Mouse (Mus musculus) left cerebral cortex, postnatal 14 days (tissue): Measurements from ENCODE around the gene Gtf2ird1. TPM values are rescaled to one million over a fixed set of nuclear protein-coding genes. Genes with fewer than 3 reads are reported as not detected.
A peak's percentile ranks its signal among the peaks of the same experiment; 100 is the strongest.

ENCODE experiments used
- DNase-seq, 2 experiments: peaks; one replicate each; pipeline ENCODE4 v3.0.0; 2021 to 2022; ENCODE audit warnings: low spot score in 2 of 2, mixed read lengths in 1 of 2
- intact Hi-C: fragments of 180-260 bp; cut with DNase I; formaldehyde crosslinking; loops from one replicate; pipeline ENCODE4 v1.15.1; 2025
- long read RNA-seq, 2 experiments: library from polyadenylated mRNA; stranded (forward); transcript quantifications; one replicate each; pipeline ENCODE4 v2.0.0; 2021
- total RNA-seq, 2 experiments: library from RNA; stranded (reverse); gene quantifications; 2 replicates each; pipeline ENCODE4 v1.2.3; 2021

Gtf2ird1 gene
- 10 to 100 TPM; 36.4 to 43.8 TPM for total RNA-seq
- long read RNA-seq, experiment 1, partial matches to known transcripts = 12 of 23 reads
- long read RNA-seq, experiment 1, other reads (novel, unspliced or antisense) = 3 of 23 reads
- long read RNA-seq, experiment 2, partial matches to known transcripts = 14 of 25 reads
- long read RNA-seq, experiment 2, other reads (novel, unspliced or antisense) = 5 of 25 reads

DNA sequence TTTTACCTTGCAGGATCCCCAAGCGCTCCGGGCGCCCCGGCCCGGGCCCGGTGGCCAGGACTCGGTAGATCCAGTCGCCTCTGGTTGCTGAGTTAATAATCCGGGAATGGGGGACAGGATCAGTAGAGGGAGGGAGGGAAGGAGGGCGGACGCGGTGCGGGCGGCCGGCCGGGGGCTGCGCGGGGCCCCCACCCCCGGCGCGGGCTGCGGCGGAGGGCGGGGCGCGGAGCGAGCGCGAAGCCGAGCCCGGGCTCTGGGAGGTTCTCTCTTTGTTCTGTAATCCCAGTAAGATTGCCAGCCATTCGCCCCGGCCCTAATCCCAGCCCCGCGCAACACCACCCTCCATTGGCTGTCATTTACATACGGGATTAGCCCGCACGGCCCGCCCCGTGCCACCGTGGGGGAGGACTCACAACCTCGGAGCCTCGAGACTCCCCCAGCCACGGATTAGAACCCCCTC lies at the start of gene Gtf2ird1:
Gene Gtf2ird1 (minus strand): TSS at position 214 of the 460 bp plus-strand sequence.
- peak; percentile 76 to 90 for DNase-seq

DNA sequence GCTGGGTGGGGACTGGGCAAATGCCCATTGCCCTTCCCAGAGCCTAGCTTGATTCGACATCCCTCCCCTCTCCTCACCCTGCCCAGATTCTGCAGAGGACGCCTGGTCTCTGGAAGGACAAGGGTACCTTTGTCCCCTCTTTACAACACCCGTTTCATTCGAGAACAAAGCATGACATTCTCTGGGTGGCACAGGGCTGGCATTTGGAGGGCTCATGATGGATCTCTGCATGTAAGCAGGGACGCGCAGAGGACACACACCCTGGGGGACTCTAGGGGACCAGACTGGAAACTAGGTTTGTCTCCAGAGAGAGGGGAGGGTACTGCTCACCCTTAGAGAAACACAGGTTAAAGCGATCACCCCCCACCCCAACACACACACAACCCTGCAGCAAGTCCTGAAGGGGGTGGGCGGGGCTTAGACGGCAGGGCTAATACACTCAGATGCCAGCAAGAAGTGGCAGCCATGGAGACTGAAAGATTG lies 49.3 kb upstream of the Gtf2ird1 start:
- DNase-seq = peak in 1 of 2 experiments; percentile 57
- intact Hi-C loops = loop anchor here (5.0 kb wide), 2 partner anchors 41 to 76 kb away; partner anchors contain the start of gene Rfc2

More for the DNA sequence above, at the start of gene Gtf2ird1:
- intact Hi-C loops = no loop called here

DNA sequence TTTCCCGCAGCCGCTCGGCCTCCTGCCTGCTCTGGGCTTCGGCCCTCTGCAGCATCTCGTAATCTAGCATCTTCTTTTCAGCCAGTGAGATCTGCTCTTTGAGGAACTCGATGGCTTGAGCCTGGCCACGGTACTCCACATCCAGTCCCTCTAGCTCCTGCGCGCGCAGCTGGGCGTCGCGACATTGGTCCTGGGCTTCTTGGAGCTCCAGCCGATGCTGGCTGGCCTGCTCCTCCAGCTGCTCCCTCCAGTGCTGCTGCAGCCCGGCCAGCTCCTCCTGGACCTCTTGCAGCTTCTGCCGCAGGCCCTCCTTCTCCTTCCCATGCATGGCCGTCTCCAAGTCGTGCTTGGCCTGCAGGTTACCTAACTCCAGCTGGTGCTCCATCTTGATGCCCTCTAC lies 46.1 kb upstream of the Gtf2ird1 start:
- intact Hi-C loops = no loop called here
- no peak for DNase-seq

DNA sequence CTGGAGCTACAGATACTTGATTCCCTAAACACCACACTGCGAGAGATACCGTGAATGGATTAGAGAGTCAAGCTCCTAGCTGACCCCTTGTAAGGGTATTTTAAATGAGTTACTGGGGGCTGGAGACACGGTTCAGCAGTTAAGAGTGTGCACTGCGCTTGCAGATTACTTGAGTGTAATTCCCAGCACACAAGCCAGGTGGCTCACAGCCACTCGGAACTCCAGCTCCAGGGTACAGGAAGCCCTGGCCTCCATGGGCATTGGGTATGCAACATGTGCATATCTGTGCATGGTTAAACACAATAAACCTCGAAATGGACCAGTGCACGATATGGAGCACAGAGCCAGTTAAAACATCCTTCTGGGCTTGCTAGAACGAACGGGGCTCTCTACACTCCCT lies 44.9 kb upstream of the Gtf2ird1 start:
- no peak for DNase-seq
- intact Hi-C loops = no loop called here

DNA sequence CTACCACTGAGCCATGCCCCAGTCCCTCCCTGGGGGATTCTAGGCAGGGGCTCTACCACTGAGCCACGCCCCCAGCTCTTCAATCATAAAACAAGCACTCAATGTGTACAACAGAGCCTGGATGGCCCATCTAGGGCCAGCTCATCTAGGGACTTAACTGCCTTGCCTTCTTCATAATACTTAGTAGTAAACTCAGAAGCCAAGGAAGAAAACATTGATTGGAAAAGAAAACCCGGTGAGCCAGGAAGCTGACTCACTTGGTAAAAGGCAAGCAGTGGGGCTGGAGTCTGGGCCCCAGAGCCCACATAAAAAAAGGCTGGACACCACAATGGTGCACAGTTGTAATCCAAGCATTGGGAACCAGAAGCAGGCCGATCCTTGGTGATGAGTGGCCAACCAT lies 44.2 kb upstream of the Gtf2ird1 start:
- intact Hi-C loops = no loop called here
- DNase-seq = no peak

DNA sequence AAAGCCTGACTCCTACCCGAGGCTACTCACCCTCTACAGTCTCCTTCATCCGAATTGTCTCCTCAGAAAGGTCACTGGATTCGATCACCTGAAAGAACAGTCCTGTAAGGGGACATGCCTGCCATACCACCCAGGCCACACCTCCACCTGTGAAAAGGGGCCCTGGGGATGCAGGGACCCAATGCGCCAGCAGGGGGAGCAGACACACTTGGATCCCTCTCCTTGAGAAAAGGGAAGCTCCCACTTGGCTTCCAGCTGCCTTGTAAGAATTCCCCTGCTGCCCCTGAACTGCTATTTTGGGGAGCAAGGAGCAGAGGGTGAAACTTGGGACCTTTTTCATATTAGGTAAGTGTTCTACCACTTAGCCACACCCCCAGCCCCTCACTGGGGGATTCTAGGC lies 43.5 kb upstream of the Gtf2ird1 start:
- DNase-seq = peak in 1 of 2 experiments; percentile 70
- intact Hi-C loops = no loop called here

DNA sequence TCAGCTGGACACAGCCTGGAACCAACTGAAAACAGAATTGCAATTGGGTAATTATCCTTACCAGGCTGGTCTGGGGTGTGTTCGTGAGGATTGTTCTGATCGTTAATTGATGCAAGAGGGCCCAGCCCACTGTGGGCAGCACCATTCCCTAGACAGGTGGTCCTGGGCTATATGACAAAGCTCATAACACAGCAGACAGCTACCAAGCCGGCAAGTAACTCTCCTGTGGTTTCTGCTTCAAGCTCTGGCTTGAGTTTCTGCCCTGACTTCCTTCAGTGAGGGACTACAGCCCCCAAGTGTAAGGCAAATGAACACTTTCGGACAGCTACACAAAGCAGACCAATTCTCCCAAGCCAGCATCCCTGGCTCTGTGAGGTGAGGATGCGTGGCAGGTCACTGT lies 40.5 kb upstream of the Gtf2ird1 start:
- DNase-seq = no peak
- intact Hi-C loops = loop anchor here (10.0 kb wide), 1 partner anchor 408 kb away; the partner anchor contains the start of gene Tmem270

DNA sequence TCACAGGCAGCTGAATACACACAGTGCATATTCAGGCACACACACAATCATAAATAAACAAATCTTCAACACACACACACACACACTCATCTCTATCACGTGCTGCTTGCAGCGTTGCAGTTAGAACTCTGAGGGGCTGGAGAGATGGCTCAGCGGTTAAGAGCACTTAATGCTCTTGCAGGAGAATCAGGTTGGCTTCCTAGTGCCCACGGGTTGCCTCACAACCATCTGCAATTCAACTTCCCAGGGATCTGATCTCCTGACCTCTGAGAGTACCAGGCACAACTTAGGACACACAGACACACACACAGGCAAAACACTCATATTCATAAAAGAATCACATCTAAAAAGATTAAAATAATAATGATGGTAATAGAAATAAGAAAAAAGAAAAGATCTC lies 39.3 kb upstream of the Gtf2ird1 start:
- intact Hi-C loops = loop anchor here (2.0 to 10.0 kb wide), 2 partner anchors 87 to 409 kb away; partner anchors contain the start of gene Tmem270
- DNase-seq = no peak

DNA sequence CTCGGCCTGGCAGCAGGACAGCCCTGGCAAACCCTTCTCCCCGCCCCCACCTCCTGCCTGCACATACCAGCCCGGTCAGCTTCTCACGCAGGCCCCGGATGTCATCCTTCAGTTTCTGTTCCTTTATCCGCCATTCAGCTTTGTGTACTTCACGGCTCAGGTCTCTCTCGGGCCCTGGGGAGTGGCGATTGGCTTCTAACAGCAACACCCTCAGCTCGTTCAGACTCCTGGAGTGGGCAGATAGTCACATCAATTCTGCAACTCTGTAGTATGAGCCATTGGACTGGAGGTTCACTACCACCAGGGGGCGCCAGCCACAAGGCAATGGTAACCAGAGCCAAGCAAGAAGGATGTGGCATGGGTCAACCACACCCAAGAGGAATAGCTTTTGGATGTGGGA lies 37.6 kb upstream of the Gtf2ird1 start:
- intact Hi-C loops = loop anchor here (2.0 to 10.0 kb wide), 3 partner anchors 89 to 411 kb away; partner anchors contain the start of gene Tmem270
- DNase-seq = peak; percentile 93 to 95

DNA sequence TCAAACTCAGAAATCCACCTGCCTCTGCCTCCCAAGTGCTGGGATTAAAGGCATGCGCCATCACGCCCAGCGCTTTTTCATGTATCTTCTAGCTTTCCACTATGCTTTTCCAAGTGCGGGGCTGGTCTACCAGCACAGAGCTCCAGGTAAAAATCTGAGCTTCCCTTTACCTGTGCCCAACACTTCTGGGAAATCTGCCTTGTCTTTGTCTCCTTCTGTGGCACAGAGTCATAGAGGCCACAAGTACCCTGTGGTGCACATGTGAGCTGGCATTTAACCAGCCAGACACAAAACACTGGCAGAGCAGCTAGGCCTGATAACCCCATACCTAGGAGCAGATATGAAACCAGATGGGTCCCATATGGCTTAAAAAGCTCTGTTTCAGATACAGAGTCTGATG lies 36.4 kb upstream of the Gtf2ird1 start:
- DNase-seq = no peak
- intact Hi-C loops = loop anchor here (5.0 to 10.0 kb wide), 2 partner anchors 209 to 412 kb away; partner anchors contain the start of gene Tmem270

DNA sequence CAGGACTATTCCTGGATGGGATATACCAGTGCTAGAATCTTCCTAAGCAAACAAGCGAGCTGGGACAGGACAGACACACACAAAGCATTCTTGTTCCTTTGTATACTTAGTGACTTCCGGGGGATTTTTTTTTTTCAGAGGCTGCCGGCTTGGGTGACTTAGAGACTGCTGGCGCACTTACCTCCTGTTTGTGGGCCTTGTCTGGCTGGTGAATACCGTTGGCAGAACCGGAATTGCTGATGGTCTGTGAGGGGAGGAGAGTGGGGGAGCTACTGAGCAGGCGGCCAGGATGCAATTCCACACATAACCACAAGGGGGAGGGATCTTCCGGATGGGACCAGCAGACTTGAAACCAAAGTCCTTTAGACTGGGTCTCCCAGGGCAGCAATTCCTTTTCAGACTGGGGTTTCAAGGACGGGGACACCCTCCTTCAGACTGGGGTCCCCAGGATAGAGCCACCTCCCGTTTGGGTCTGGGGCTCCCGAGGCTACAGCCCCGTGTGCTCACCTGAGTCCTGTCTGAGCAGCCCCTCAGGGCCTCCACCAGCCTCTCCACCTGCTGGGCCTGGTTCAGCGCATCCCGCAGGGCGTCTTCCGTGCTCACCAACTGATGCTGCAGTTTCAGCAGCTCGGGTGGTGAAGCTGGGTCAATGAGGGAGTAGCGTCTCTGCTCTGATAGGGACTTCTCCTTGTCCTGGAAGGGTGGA lies 35.3 kb upstream of the Gtf2ird1 start:
- DNase-seq = peak; percentile 90 to 91
- intact Hi-C loops = loop anchor here (5.0 to 10.0 kb wide), 2 partner anchors 210 to 413 kb away; partner anchors contain the start of gene Tmem270

DNA sequence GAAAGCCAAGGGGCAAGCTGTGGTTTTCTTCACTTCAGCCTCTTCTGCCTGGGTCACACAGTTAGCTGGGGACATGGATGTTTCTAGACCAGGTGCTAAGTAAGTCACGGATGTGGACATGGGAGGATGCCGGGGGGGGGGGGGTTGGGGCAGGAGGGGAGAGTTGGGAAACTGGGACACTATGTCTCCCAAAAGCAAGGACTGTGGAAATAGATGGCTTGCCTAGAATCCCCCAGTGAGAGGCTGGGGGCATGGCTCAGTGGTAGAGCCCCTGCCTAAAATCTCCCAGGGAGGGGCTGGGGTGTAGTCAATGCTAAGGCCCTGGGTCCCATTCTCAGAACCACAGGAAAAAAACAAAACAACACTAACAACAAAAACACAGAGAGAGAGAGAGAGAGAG lies 34.7 kb upstream of the Gtf2ird1 start:
- no peak for DNase-seq
- intact Hi-C loops = loop anchor here (5.0 to 10.0 kb wide), 2 partner anchors 211 to 414 kb away; partner anchors contain the start of gene Tmem270

DNA sequence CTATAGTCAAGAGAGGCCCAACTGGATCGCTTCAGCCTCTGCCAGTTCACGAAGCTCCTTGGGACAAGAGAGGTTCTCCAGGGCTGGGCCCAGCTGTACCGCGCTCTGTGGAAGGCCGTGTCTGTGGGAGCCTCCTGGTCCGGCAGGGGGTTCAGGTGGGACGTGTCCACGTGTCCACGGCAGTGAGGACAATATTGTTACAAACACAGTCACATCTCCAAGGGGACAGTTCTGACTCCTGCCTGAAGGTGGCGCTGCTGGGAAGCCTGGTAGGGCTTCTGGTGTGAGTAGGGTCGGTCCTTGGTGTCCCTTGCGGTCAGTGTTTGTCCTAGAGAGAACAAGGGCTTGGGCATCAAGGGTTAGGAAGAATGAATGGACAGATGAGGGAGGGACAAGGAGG lies 33.9 kb upstream of the Gtf2ird1 start:
- intact Hi-C loops = loop anchor here (5.0 to 10.0 kb wide), 2 partner anchors 212 to 414 kb away; partner anchors contain the start of gene Tmem270
- DNase-seq = no peak

DNA sequence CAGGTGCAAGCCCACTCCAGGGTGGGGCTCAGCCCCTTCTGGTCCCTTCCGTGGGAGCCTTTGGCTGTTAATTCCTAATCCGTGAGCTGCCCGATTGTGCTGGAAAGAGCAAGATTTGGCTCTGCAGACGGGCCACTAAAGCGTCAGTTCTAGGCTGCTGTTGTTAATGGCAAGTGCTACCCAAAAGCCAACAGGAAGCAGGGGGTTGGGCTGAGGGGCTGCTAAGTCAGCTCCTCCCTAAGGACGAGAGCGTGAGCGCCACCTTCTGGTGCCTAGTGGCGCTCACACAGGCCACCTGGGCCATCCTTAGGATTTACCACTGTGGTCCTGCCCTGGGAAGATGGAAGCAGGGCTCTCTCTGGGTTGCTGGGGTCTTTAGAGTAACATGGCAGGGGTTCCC lies 33.1 kb upstream of the Gtf2ird1 start:
- DNase-seq = peak in 1 of 2 experiments; percentile 51
- intact Hi-C loops = loop anchor here (5.0 kb wide), 1 partner anchor 117 kb away; no protein-coding TSS in a partner anchor

DNA sequence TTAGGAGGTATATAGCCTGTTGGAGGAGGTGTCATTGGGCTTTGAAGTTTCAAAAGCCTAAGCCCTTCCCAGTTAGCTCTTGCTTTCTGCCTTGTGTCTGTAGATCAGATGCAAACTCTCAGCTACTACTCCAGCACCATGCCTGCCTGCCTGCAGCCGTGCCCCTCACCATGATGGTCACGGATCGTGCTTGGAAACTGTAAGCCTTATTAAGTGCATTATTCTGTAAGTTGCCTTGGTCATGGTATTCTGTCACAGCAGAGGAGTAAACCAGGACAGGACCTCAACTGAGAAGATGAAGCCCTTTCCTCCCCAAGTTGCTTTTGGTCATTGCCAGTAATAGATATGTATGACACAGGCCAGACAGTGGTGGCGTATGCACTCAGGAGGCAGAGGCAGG lies 32.1 kb upstream of the Gtf2ird1 start:
- intact Hi-C loops = loop anchor here (5.0 kb wide), 1 partner anchor 116 kb away; no protein-coding TSS in a partner anchor
- no peak for DNase-seq

DNA sequence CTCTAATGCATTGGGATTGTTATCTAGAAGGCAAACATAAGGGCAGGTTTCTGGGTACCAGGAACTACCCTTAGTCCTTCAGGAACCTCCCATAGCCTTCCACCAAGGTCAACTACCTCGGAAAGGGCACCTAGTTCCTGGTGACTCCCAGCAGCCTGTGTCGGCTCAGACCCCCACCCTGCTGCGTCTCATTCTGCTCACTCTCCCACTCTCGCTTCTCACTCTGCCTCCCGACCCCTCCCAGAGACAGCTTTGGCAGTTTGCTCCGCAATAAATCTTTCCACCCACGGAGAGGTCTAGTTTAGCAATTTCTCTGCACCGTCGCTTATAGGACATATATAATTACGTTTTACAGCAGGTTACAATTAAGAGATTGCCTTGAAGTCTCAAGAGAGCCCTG lies 31.5 kb upstream of the Gtf2ird1 start:
- intact Hi-C loops = loop anchor here (5.0 kb wide), 1 partner anchor 116 kb away; no protein-coding TSS in a partner anchor
- no peak for DNase-seq

DNA sequence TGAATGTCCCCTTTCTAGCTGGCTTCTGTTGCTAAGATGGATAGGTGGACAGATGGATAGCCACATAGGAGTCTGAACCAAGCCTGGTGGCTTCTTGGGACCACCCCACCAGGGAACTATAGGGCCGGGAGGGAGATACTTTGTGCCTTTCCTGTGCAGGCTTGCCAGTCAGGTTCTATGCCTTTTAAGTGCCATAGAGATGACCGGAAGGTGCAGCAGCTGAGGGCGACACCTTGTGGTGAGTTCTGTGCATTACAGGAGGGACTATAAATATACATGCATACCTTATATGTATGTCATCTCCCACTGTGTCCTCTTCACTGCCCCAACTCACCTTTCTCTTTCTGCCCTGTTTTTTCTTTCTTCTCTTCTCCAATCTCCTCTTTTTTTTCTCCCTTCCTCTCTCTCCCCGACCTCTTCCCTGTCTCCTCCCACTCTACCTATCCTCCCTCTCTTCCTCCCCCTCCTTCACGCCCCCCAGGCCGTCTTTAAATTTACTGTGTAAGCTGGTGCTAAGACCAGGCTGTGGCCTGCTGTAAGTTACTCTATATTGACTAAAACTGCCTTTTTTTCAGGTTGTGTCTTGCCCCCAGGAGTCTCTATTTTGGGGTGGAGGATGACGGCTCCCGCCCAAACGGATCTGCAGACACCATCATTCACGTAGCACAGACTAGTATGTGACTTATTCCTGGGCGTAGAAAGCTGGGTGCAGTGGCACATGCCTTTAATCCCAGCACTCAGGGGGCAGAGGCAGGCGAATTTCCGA lies 29.6 kb upstream of the Gtf2ird1 start:
- DNase-seq = peak; percentile 80 to 83
- intact Hi-C loops = loop anchor here (1.0 to 5.0 kb wide), 3 partner anchors 101 to 305 kb away; no protein-coding TSS in a partner anchor

DNA sequence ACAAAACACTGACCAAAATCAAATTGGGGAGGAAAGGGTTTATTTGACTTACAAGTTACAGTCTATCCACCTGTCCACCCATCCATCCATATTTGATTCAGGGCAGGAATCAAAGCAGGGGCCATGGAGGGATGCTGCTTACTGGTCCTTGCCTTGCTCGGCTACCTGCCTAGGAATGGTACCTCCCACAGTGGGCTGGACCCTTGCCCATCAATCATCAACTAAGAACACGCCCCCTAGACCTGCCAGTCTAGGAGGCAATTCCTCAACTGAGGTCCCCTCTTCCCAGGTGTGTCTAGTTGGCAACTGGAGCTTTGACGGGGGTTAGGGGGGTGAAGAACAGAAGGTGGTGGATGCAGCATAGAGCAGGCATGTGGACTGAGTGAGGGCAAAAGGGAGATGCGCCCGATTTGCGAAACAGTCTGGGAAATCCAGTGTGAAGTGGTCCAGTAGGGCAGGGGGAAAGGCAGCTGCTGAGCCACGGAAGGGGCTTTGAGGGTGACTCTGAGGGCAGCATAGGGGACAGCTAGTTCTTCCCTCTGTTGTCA lies 28.7 kb upstream of the Gtf2ird1 start:
- intact Hi-C loops = loop anchor here (5.0 kb wide), 1 partner anchor 113 kb away; no protein-coding TSS in a partner anchor
- no peak for DNase-seq

DNA sequence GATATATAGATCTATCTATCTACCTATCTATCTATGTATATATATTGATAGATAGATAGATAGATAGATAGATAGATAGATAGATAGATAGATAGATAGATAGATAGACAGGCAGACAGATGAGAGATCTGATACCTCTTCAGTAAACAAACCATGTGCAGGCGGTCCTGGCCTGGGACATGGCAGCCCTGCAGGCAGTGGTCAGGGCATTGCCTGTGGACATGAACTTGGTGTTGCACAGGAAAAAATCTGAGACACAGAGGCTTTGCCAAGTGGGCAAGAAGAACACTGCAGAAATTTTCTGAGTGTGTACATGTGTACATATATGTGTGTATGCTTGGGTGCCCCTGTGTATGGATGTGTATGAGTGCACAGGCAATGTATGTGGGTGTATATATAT lies 26.8 kb upstream of the Gtf2ird1 start:
- intact Hi-C loops = no loop called here

More for the DNA sequence above, 26.8 kb upstream of the Gtf2ird1 start:
- DNase-seq = no peak
